ENCODE assay signal across 21 mouse cellular contexts in genomic region chr5:17858399-17858798, GRCm38 (mm10). TPM values are rescaled to one million over a fixed set of nuclear protein-coding genes. Genes with fewer than 3 reads are reported as not detected.
DNase-seq lines count a peak whose midpoint lies in the region; ATAC-seq and TF ChIP-seq lines count a peak whose summit lies in the region.
"Had no signal": no experiment of that assay in that cellular context is flagged by ENCODE, and none has a peak within 500 bp of the region (broad histone marks: within the 10 kb centered on the region; RNA-seq: fewer than 3 reads in every experiment).

No protein-coding gene starts in this region.

- no peaks in the 10 kb centered on the region for H3K36me3 ChIP-seq in kidney, embryonic 16.5 days (ENCODE audit: insufficient read depth, low read length)
- H3K36me3 ChIP-seq in midbrain, embryonic 13.5 days, result no peaks in the 10 kb centered on the region
- no peaks in the 10 kb centered on the region for H3K36me3 ChIP-seq in midbrain, postnatal 0 days (ENCODE audit: insufficient read depth, low read length)
- H3K36me3 ChIP-seq: embryonic facial prominence, embryonic 10.5 days; forebrain, embryonic 15.5 days; G1E; heart, embryonic 12.5 days; hindbrain, embryonic 12.5 days had no signal

- peak; percentile 87 for DNase-seq in heart, adult 11 months
- no peak for DNase-seq in heart, adult 8-10 months (ENCODE audit: low spot score)
- no peak for DNase-seq in kidney, postnatal 10 days
- no peak for DNase-seq in midbrain, postnatal 0 days (ENCODE audit: low spot score)
- DNase-seq: adrenal gland, adult 8-10 months; adrenal gland, postnatal 36 days; B cell, adult 2 months; cerebellum, adult 2 months; cerebellum, postnatal 10 days; gastrocnemius, postnatal 10 days; heart, adult 2 months had no signal

- no peak overlapping the region for H3K4me2 ChIP-seq in kidney, embryonic 16.5 days (replicated peaks; ENCODE audit: low read depth, low read length)
- H3K4me2 ChIP-seq in midbrain, embryonic 13.5 days (replicated peaks), result no peak overlapping the region
- H3K4me2 ChIP-seq in midbrain, postnatal 0 days (ENCODE audit: low read depth, low read length, poor library complexity, severe bottlenecking), result no peak overlapping the region
- H3K4me2 ChIP-seq: forebrain, embryonic 15.5 days; heart, embryonic 12.5 days; hindbrain, embryonic 12.5 days had no signal

- peak; percentile 46; the same call in 1 of the 2 replicates for ATAC-seq in kidney, embryonic 16.5 days (ENCODE audit: low FRiP score, low TSS enrichment)
- 0 out of 2 replicates have a peak, but pooled peaks have one; percentile 20 for ATAC-seq in midbrain, embryonic 13.5 days
- ATAC-seq in midbrain, postnatal 0 days (ENCODE audit: low FRiP score), result no peak
- ATAC-seq in megakaryocyte-erythroid progenitor cell, adult 5-6 weeks (replicated peaks; ENCODE audit: low FRiP score, low TSS enrichment, poor library complexity, severe bottlenecking), result peak; percentile 22; the same call in 1 of the 2 replicates
- ATAC-seq: CD4-positive, CD25-positive, alpha-beta regulatory T cell, adult 4 months; forebrain, embryonic 15.5 days had no signal

- H3K27me3 ChIP-seq in kidney, embryonic 16.5 days (ENCODE audit: insufficient read depth, low read length), result no peaks in the 10 kb centered on the region
- H3K27me3 ChIP-seq in midbrain, embryonic 13.5 days, result no peaks in the 10 kb centered on the region
- H3K27me3 ChIP-seq in midbrain, postnatal 0 days (ENCODE audit: insufficient read depth, low read length), result no peaks in the 10 kb centered on the region
- H3K27me3 ChIP-seq: forebrain, embryonic 15.5 days; heart, embryonic 12.5 days; hindbrain, embryonic 12.5 days had no signal

- H3K27ac ChIP-seq in kidney, embryonic 16.5 days (ENCODE audit: low read length), result no peak overlapping the region
- H3K27ac ChIP-seq in midbrain, embryonic 13.5 days, result no peak overlapping the region
- H3K27ac ChIP-seq in midbrain, postnatal 0 days (ENCODE audit: low read depth, low read length), result no peak overlapping the region
- H3K27ac ChIP-seq: embryonic facial prominence, embryonic 10.5 days; forebrain, embryonic 15.5 days; heart, adult 2 months; hindbrain, embryonic 12.5 days had no signal

- no peaks in the 10 kb centered on the region for H3K4me1 ChIP-seq in kidney, embryonic 16.5 days (ENCODE audit: insufficient read depth, low read length)
- H3K4me1 ChIP-seq in midbrain, embryonic 13.5 days (replicated peaks), result no peaks in the 10 kb centered on the region
- no peaks in the 10 kb centered on the region for H3K4me1 ChIP-seq in midbrain, postnatal 0 days (ENCODE audit: insufficient read depth, low read length)
- H3K4me1 ChIP-seq: embryonic facial prominence, embryonic 10.5 days; forebrain, embryonic 15.5 days; hindbrain, embryonic 12.5 days had no signal

- TF ChIP-seq CTCF in midbrain, postnatal 0 days (IDR thresholded peaks at IDR 0.05), result no peak

- H3K4me3 ChIP-seq in kidney, embryonic 16.5 days (ENCODE audit: low read length), result no peak overlapping the region
- no peak overlapping the region for H3K4me3 ChIP-seq in midbrain, embryonic 13.5 days (replicated peaks)
- no peak overlapping the region for H3K4me3 ChIP-seq in midbrain, postnatal 0 days (ENCODE audit: low read depth, low read length)
- H3K4me3 ChIP-seq: embryonic facial prominence, embryonic 10.5 days; erythroblast, embryonic 14.5 days; forebrain, embryonic 15.5 days; heart, adult 2 months; heart, embryonic 12.5 days; hindbrain, embryonic 12.5 days had no signal

- 96% methylated on average over 3 of the region's 3 CpGs for WGBS in kidney, embryonic 16.5 days
- WGBS in midbrain, embryonic 13.5 days, result 84% methylated on average over 3 of the region's 3 CpGs
- WGBS in midbrain, postnatal 0 days, result 92% methylated on average over 3 of the region's 3 CpGs

- no peak overlapping the region for H3K9ac ChIP-seq in kidney, embryonic 16.5 days (replicated peaks; ENCODE audit: low read length)
- H3K9ac ChIP-seq in midbrain, embryonic 13.5 days (replicated peaks), result no peak overlapping the region
- no peak overlapping the region for H3K9ac ChIP-seq in midbrain, postnatal 0 days (replicated peaks; ENCODE audit: low read length, poor library complexity, severe bottlenecking)
- H3K9ac ChIP-seq: forebrain, embryonic 15.5 days; heart, embryonic 12.5 days; hindbrain, embryonic 12.5 days had no signal

- H3K9me3 ChIP-seq in kidney, embryonic 16.5 days (ENCODE audit: low read length), result no peaks in the 10 kb centered on the region
- no peaks in the 10 kb centered on the region for H3K9me3 ChIP-seq in midbrain, embryonic 13.5 days
- no peaks in the 10 kb centered on the region for H3K9me3 ChIP-seq in midbrain, postnatal 0 days (ENCODE audit: low read length)
- H3K9me3 ChIP-seq: embryonic facial prominence, embryonic 10.5 days; forebrain, embryonic 15.5 days; G1E; heart, embryonic 12.5 days; hindbrain, embryonic 12.5 days had no signal

RNA-seq across cellular contexts. Expression of gene Cd36, which starts 30.2 kb away (rescaled TPM):
- total RNA-seq in heart, adult 8-10 months (2022), result 1,000 to 10,000 TPM; 1,805 to 2,010 (median 1,953) TPM
- 10.1 and 12.7 TPM in 2 replicates for polyA plus RNA-seq in kidney, embryonic 16.5 days (2015; fragmentation: Nextera tagmentation; extraction: Ambion mirVana)
- polyA plus RNA-seq in midbrain, embryonic 13.5 days (2015; fragmentation: Nextera tagmentation; extraction: Ambion mirVana), result 1.6 and 5.0 TPM in 2 replicates
- 2.2 and 2.6 TPM in 2 replicates for total RNA-seq in midbrain, postnatal 0 days (2014; rRNA removed)
- polyA plus RNA-seq in midbrain, postnatal 0 days (2015; fragmentation: Nextera tagmentation; extraction: Ambion mirVana), result 1.9 and 2.2 TPM in 2 replicates
- 2.8 and 4.1 TPM in 2 replicates for total RNA-seq in megakaryocyte-erythroid progenitor cell, adult 5-6 weeks (2014; fragmentation: Nextera tagmentation)
- 8.0 and 8.9 TPM in 2 replicates for total RNA-seq in megakaryocyte-erythroid progenitor cell, adult 5-6 weeks (2017)
- polyA plus RNA-seq: G1E had no signal

Comparison
In these comparisons a context has a peak if more than half of its experiments do, and no peak if none do; other contexts are left out.
1. RNA of gene Cd36, which starts 30.2 kb away (total RNA-seq): 1,805 to 2,010 TPM in heart, adult 8-10 months; 2.8 to 8.9 TPM in megakaryocyte-erythroid progenitor cell, adult 5-6 weeks and 2.2 to 2.6 TPM in midbrain, postnatal 0 days; every median in the first group is over 100 times any median in the second.